Comparison of ENCODE assay signal across 8 mouse cellular contexts in genomic region chr2:14074221-14074901, GRCm38 (mm10). TPM values are rescaled to one million over a fixed set of nuclear protein-coding genes. Genes with fewer than 3 reads are reported as not detected.
DNase-seq lines count a peak whose midpoint lies in the region; ATAC-seq and TF ChIP-seq lines count a peak whose summit lies in the region.

No protein-coding gene starts in this region.

- no peak for TF ChIP-seq RAD21 in MEL (IDR thresholded peaks at IDR 0.05; ENCODE audit: low read depth, low read length)

- no peaks in the 10 kb centered on the region for H3K9me3 ChIP-seq in heart, embryonic 12.5 days (replicated peaks)
- H3K9me3 ChIP-seq in MEL (replicated peaks; ENCODE audit: insufficient read depth, low read length) = no peaks in the 10 kb centered on the region
- no peaks in the 10 kb centered on the region for H3K9me3 ChIP-seq in forebrain, embryonic 14.5 days (replicated peaks; ENCODE audit: control insufficient read depth, low read length)
- H3K9me3 ChIP-seq in liver, embryonic 14.5 days (ENCODE audit: control insufficient read depth, low read length) = no peaks in the 10 kb centered on the region
- no peaks in the 10 kb centered on the region for H3K9me3 ChIP-seq in stomach, embryonic 16.5 days (replicated peaks; ENCODE audit: control insufficient read depth, low read length)

- TF ChIP-seq EP300 in MEL (IDR thresholded peaks at IDR 0.05; ENCODE audit: low read depth in 1 of 2, low read length in 2 of 2) = no peak
- TF ChIP-seq EP300 in liver, embryonic 14.5 days (IDR thresholded peaks at IDR 0.05; ENCODE audit: low read depth) = no peak

- under 1% methylated on average over 36 of the region's 38 CpGs for WGBS in heart, embryonic 12.5 days
- under 1% methylated on average over 35 of the region's 38 CpGs for WGBS in forebrain, embryonic 14.5 days
- under 1% methylated on average over 38 of the region's 38 CpGs for WGBS in liver, embryonic 14.5 days (ENCODE audit: insufficient replicate concordance)
- WGBS in stomach, embryonic 16.5 days = under 1% methylated on average over 38 of the region's 38 CpGs

- H3K36me3 ChIP-seq in heart, embryonic 12.5 days = no peaks in the 10 kb centered on the region
- H3K36me3 ChIP-seq in MEL (ENCODE audit: control insufficient read depth in 1 of 2, insufficient read depth in 2 of 2, low read length in 2 of 2) = peaks cover 0 to 32% of the 10 kb centered on the region in 2 experiments; a peak in 2 of 4 replicates
- no peaks in the 10 kb centered on the region for H3K36me3 ChIP-seq in forebrain, embryonic 14.5 days (ENCODE audit: control insufficient read depth, insufficient read depth, low read length)
- no peaks in the 10 kb centered on the region for H3K36me3 ChIP-seq in liver, embryonic 14.5 days (replicated peaks; ENCODE audit: control insufficient read depth, insufficient read depth, low read depth)
- no peaks in the 10 kb centered on the region for H3K36me3 ChIP-seq in stomach, embryonic 16.5 days (ENCODE audit: control insufficient read depth, insufficient read depth, low read length)

- peaks cover 31% of the 10 kb centered on the region for H3K79me2 ChIP-seq in MEL (ENCODE audit: control insufficient read depth, insufficient read depth, low read length, poor library complexity)

- H3K4me2 ChIP-seq in heart, embryonic 12.5 days = peak overlapping the region; percentile 75
- peak overlapping the region; percentile 52 for H3K4me2 ChIP-seq in forebrain, embryonic 14.5 days (ENCODE audit: low read length)
- H3K4me2 ChIP-seq in liver, embryonic 14.5 days (ENCODE audit: low read depth) = peak overlapping the region; percentile 92
- peak overlapping the region; percentile 80 for H3K4me2 ChIP-seq in stomach, embryonic 16.5 days (ENCODE audit: low read depth, low read length)

- peak overlapping the region; percentile 95 for H3K4me3 ChIP-seq in heart, embryonic 12.5 days
- peak overlapping the region; percentile 66 to 98 for H3K4me3 ChIP-seq in MEL (ENCODE audit: control insufficient read depth in 1 of 2, insufficient read depth in 1 of 2, low read depth in 2 of 2, low read length in 2 of 2)
- peak overlapping the region; percentile 74 for H3K4me3 ChIP-seq in forebrain, embryonic 14.5 days (ENCODE audit: low read depth, low read length)
- H3K4me3 ChIP-seq in liver, embryonic 14.5 days (ENCODE audit: insufficient read depth in 1 of 2, low read depth in 2 of 2, low read length in 2 of 2) = peak overlapping the region; percentile 73 to 98
- H3K4me3 ChIP-seq in stomach, embryonic 16.5 days (replicated peaks; ENCODE audit: low read length) = peak overlapping the region; percentile 97

- no peak for DNase-seq in heart, adult 18-20 months
- DNase-seq in MEL (ENCODE audit: low read depth, low spot score) = peak; percentile 62
- DNase-seq in forebrain, embryonic 14.5 days (ENCODE audit: low spot score) = peak; percentile 69
- DNase-seq in liver, embryonic 14.5 days (ENCODE audit: low read depth in 3 of 3, low spot score in 3 of 3) = no peak
- DNase-seq in adrenal gland, postnatal 4 days (ENCODE audit: low spot score in 2 of 2) = no peak

- H3K27me3 ChIP-seq in heart, embryonic 12.5 days (replicated peaks) = no peaks in the 10 kb centered on the region
- H3K27me3 ChIP-seq in MEL (ENCODE audit: control insufficient read depth in 1 of 2, insufficient read depth in 2 of 2, low read length in 2 of 2) = no peaks in the 10 kb centered on the region
- no peaks in the 10 kb centered on the region for H3K27me3 ChIP-seq in forebrain, embryonic 14.5 days (replicated peaks; ENCODE audit: control insufficient read depth, insufficient read depth, low read length)
- H3K27me3 ChIP-seq in liver, embryonic 14.5 days (ENCODE audit: control insufficient read depth, insufficient read depth, low read length) = no peaks in the 10 kb centered on the region
- H3K27me3 ChIP-seq in stomach, embryonic 16.5 days (ENCODE audit: control insufficient read depth, insufficient read depth, low read length) = no peaks in the 10 kb centered on the region

- no peak; a peak in 1 of 4 replicates for TF ChIP-seq POLR2A in MEL (IDR thresholded peaks at IDR 0.05; ENCODE audit: control insufficient read depth in 1 of 2, insufficient read depth in 1 of 2, low read depth in 1 of 2, low read length in 2 of 2, poor library complexity in 1 of 2)

- peak overlapping the region; percentile 91 for H3K27ac ChIP-seq in heart, embryonic 12.5 days (ENCODE audit: poor library complexity, severe bottlenecking)
- peak overlapping the region; percentile 100 for H3K27ac ChIP-seq in MEL (ENCODE audit: control insufficient read depth, low read depth, low read length)
- H3K27ac ChIP-seq in forebrain, embryonic 14.5 days (ENCODE audit: low read depth, low read length) = peak overlapping the region; percentile 92
- peak overlapping the region; percentile 100 for H3K27ac ChIP-seq in liver, embryonic 14.5 days
- H3K27ac ChIP-seq in stomach, embryonic 16.5 days (ENCODE audit: low read length) = peak overlapping the region; percentile 95

- no peak for TF ChIP-seq CTCF in MEL (IDR thresholded peaks at IDR 0.05 in 2 of 3, conservative IDR thresholded peaks at IDR 0.05 in 1 of 3; ENCODE audit: control insufficient read depth in 1 of 3, insufficient read depth in 1 of 3, low read depth in 2 of 3, low read length in 3 of 3, poor library complexity in 1 of 3, severe bottlenecking in 1 of 3)
- TF ChIP-seq CTCF in liver, embryonic 14.5 days (IDR thresholded peaks at IDR 0.05; ENCODE audit: low read depth) = no peak

- peaks cover 13% of the 10 kb centered on the region; the same call in 1 of the 2 replicates for H3K4me1 ChIP-seq in heart, embryonic 12.5 days (replicated peaks)
- peaks cover 15 to 18% of the 10 kb centered on the region in 2 experiments for H3K4me1 ChIP-seq in MEL (ENCODE audit: control insufficient read depth in 1 of 2, insufficient read depth in 2 of 2, low read length in 2 of 2)
- H3K4me1 ChIP-seq in forebrain, embryonic 14.5 days (ENCODE audit: control insufficient read depth, insufficient read depth, low read length) = peaks cover 21% of the 10 kb centered on the region
- H3K4me1 ChIP-seq in liver, embryonic 14.5 days (replicated peaks; ENCODE audit: control insufficient read depth in 2 of 2, insufficient read depth in 2 of 2, low read length in 1 of 2) = peaks cover 9 to 23% of the 10 kb centered on the region in 2 experiments
- peaks cover 19% of the 10 kb centered on the region for H3K4me1 ChIP-seq in stomach, embryonic 16.5 days (ENCODE audit: control insufficient read depth, insufficient read depth, low read length)

- ATAC-seq in heart, embryonic 12.5 days (ENCODE audit: insufficient number of reproducible peaks, low FRiP score) = no peak; the same call in 1 of the 2 replicates
- peak; percentile 40; the same call in 1 of the 2 replicates for ATAC-seq in forebrain, embryonic 14.5 days
- ATAC-seq in liver, embryonic 14.5 days (ENCODE audit: insufficient read depth) = no peak
- no peak for ATAC-seq in stomach, embryonic 16.5 days (ENCODE audit: insufficient read depth, low FRiP score)
- ATAC-seq in CD4-positive, CD25-positive, alpha-beta regulatory T cell, adult 4 months = no peak

- peak overlapping the region; percentile 98 for H3K9ac ChIP-seq in heart, embryonic 12.5 days
- H3K9ac ChIP-seq in MEL (ENCODE audit: control insufficient read depth, low read depth, low read length, poor library complexity, severe bottlenecking) = peak overlapping the region; percentile 93
- H3K9ac ChIP-seq in forebrain, embryonic 14.5 days (ENCODE audit: low read length) = peak overlapping the region; percentile 90
- peak overlapping the region; percentile 98 for H3K9ac ChIP-seq in liver, embryonic 14.5 days (replicated peaks)
- peak overlapping the region; percentile 97 for H3K9ac ChIP-seq in stomach, embryonic 16.5 days (ENCODE audit: low read length)

TF ChIP-seq in MEL, 35 proteins besides CTCF, POLR2A, EP300 and RAD21 (continues in another document):
- TF ChIP-seq HCFC1 (IDR thresholded peaks at IDR 0.05; ENCODE audit: low read depth, low read length) (no peak), ELF1 (IDR thresholded peaks at IDR 0.05; ENCODE audit: low read depth, low read length) (no peak), USF2 (IDR thresholded peaks at IDR 0.05; ENCODE audit: borderline replicate concordance in 1 of 2, insufficient read depth in 1 of 2, low read depth in 1 of 2, low read length in 2 of 2) (no peak), ZMIZ1 (IDR thresholded peaks at IDR 0.05; ENCODE audit: low read depth, low read length) (no peak), USF1 (IDR thresholded peaks at IDR 0.05; ENCODE audit: low read depth, low read length) (no peak), TBP (IDR thresholded peaks at IDR 0.05; ENCODE audit: low read depth, low read length) (no peak), SMC3 (IDR thresholded peaks at IDR 0.05; ENCODE audit: low read depth, low read length) (no peak)

RNA-seq across cellular contexts. Expression of gene Stam, which starts 0.5 kb away (rescaled TPM):
- 59.5 and 63.1 TPM in 2 replicates for polyA plus RNA-seq in heart, embryonic 12.5 days (2016; fragmentation: Nextera tagmentation; extraction: Ambion mirVana)
- total RNA-seq in heart, adult 18-20 months (2021) = 10 to 100 TPM; 26.6 to 26.9 TPM
- total RNA-seq in MEL (2012; rRNA removed) = 29.6 and 32.1 TPM in 2 replicates
- polyA plus RNA-seq in MEL (2012; ENCODE audit: insufficient read depth in 1 of 2, insufficient read length in 2 of 2, low read depth in 1 of 2, low replicate concordance in 2 of 2, missing spikeins in 1 of 2) = 100 to 1,000 TPM in 1 of 2 experiments, 10 to 100 TPM in 1; 24.5 to 466 TPM
- polyA plus RNA-seq in forebrain, embryonic 14.5 days (2014; fragmentation: Nextera tagmentation; extraction: Ambion mirVana) = 128 and 139 TPM in 2 replicates
- polyA plus RNA-seq in liver, embryonic 14.5 days (2012; rRNA removed) = 8.3 and 10.4 TPM in 2 replicates
- 24.8 and 25.6 TPM in 2 replicates for polyA plus RNA-seq in liver, embryonic 14.5 days (2014; fragmentation: Nextera tagmentation; extraction: Ambion mirVana)
- 76.6 and 83.6 TPM in 2 replicates for polyA plus RNA-seq in stomach, embryonic 16.5 days (2015; fragmentation: Nextera tagmentation; extraction: Ambion mirVana)
- 10 to 100 TPM; 52.5 to 54.9 TPM for total RNA-seq in adrenal gland, postnatal 4 days (2021)
- polyA plus RNA-seq in CD4-positive, CD25-positive, alpha-beta regulatory T cell, adult 4 months (2017; shearing (Covaris generic)) = 10 to 100 TPM; 13.6 to 14.0 TPM

RNA-seq across cellular contexts. Expression of gene Hacd1, which starts 18.4 kb away (rescaled TPM):
- 236 and 238 TPM in 2 replicates for polyA plus RNA-seq in heart, embryonic 12.5 days (2016; fragmentation: Nextera tagmentation; extraction: Ambion mirVana)
- 10 to 100 TPM; 56.6 to 62.7 TPM for total RNA-seq in heart, adult 18-20 months (2021)
- total RNA-seq in MEL (2012; rRNA removed) = 10.7 and 14.6 TPM in 2 replicates
- 10 to 100 TPM in 1 of 2 experiments, not detected in 1; 23.1 TPM for polyA plus RNA-seq in MEL (2012; ENCODE audit: insufficient read depth in 1 of 2, insufficient read length in 2 of 2, low read depth in 1 of 2, low replicate concordance in 2 of 2, missing spikeins in 1 of 2)
- 69.4 and 69.7 TPM in 2 replicates for polyA plus RNA-seq in forebrain, embryonic 14.5 days (2014; fragmentation: Nextera tagmentation; extraction: Ambion mirVana)
- 20.6 and 30.3 TPM in 2 replicates for polyA plus RNA-seq in liver, embryonic 14.5 days (2012; rRNA removed)
- polyA plus RNA-seq in liver, embryonic 14.5 days (2014; fragmentation: Nextera tagmentation; extraction: Ambion mirVana) = 58.0 and 60.7 TPM in 2 replicates
- 121 and 137 TPM in 2 replicates for polyA plus RNA-seq in stomach, embryonic 16.5 days (2015; fragmentation: Nextera tagmentation; extraction: Ambion mirVana)
- total RNA-seq in adrenal gland, postnatal 4 days (2021) = 10 to 100 TPM; 35.0 to 43.6 TPM
- not detected for polyA plus RNA-seq in CD4-positive, CD25-positive, alpha-beta regulatory T cell, adult 4 months (2017; shearing (Covaris generic))

Comparison
In these comparisons a context has a peak if more than half of its experiments do, and no peak if none do; other contexts are left out.
1. DNase-seq: peak in MEL (single experiment) and forebrain, embryonic 14.5 days (single experiment); none in heart, adult 18-20 months (0 of 2), liver, embryonic 14.5 days (0 of 3) and adrenal gland, postnatal 4 days (0 of 2).
2. Peak in every context shown above with its lines, with median percentiles within 50 percentile points of each other: H3K27ac ChIP-seq, H3K4me2 ChIP-seq, H3K4me3 ChIP-seq and H3K9ac ChIP-seq.